Mouse (Mus musculus) heart, adult 2 months (tissue): Measurements from ENCODE around the gene Ncf2.

Source experiments
- CTCF ChIP-seq: fragments of 200-600 bp; IDR thresholded peaks from 2 replicates; pipeline ENCODE4 v1.8.1; 2022; ENCODE audit warnings: antibody characterized with exemption, mild to moderate bottlenecking, moderate library complexity
- EP300 ChIP-seq: fragments of 200-500 bp; IDR thresholded peaks from 2 replicates; pipeline ENCODE4 v1.6.1; 2011; ENCODE audit warnings: low read depth, low read length, control low read depth; ENCODE audit not compliant: insufficient read depth
- POLR2A ChIP-seq: fragments of 200-500 bp; IDR thresholded peaks from 2 replicates; pipeline ENCODE4 v1.6.1; 2011; ENCODE audit warnings: mild to moderate bottlenecking, low read depth, low read length, control low read depth; ENCODE audit not compliant: insufficient read depth

DNA sequence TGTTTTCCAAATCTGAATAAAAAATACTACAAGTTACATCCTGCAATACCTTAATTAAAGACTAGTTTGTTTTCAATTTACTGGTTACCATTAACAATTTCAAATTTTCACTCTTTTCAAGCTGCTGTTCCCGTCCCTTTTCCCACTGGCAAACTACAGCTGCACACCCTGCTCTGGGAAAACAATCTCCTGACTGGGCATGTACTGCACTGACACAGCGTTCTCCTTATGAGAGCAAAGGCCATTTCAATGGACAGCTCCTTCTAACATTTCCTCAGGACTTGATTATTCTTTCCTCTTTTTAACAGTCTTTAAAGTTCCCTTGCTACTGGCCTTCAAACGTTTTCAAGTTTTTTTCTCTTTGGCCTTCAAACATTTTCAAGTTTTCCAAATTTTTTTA, 71.0 kb downstream of the Ncf2 start:
- TF ChIP-seq CTCF, result no peak
- no peak for TF ChIP-seq EP300
- TF ChIP-seq POLR2A, result no peak
